Mouse (Mus musculus) heart, embryonic 11.5 days (tissue): ENCODE data around the gene Prr13. TPM values are rescaled to one million over a fixed set of nuclear protein-coding genes. Genes with fewer than 3 reads are reported as not detected.

Experiments
- ATAC-seq: fragments of 200-750 bp; cut with Nextera tagmentation; replicated peaks from 2 replicates; pipeline ENCODE4 v1.8.0; 2017; ENCODE audit warnings: moderate library complexity; ENCODE audit not compliant: insufficient number of reproducible peaks, low FRiP score, low TSS enrichment
- H3K27ac ChIP-seq: fragments of 300-500 bp; sonication (generic); 2 replicates; pipeline ENCODE4 v1.5.1; 2014; ENCODE audit warnings: mild to moderate bottlenecking, low read depth, low read length
- H3K27me3 ChIP-seq: fragments of 300-500 bp; sonication (generic); 2 replicates; pipeline ENCODE4 v1.6.1; 2014; ENCODE audit warnings: mild to moderate bottlenecking, low read length, mixed read lengths; ENCODE audit not compliant: control insufficient read depth, insufficient read depth
- H3K36me3 ChIP-seq: fragments of 300-500 bp; sonication (generic); 2 replicates; pipeline ENCODE4 v1.6.1; 2014; ENCODE audit warnings: mild to moderate bottlenecking, low read length, moderate library complexity, mixed read lengths; ENCODE audit not compliant: control insufficient read depth, insufficient read depth
- H3K4me1 ChIP-seq: fragments of 300-500 bp; sonication (generic); 2 replicates; pipeline ENCODE4 v1.6.1; 2014; ENCODE audit warnings: low read length; ENCODE audit not compliant: control insufficient read depth, insufficient read depth
- H3K4me2 ChIP-seq: fragments of 300-500 bp; sonication (generic); 2 replicates; pipeline ENCODE4 v1.6.1; 2014; ENCODE audit warnings: mild to moderate bottlenecking, moderate library complexity
- H3K4me3 ChIP-seq: fragments of 300-500 bp; sonication (generic); 2 replicates; pipeline ENCODE4 v1.5.1; 2014; ENCODE audit warnings: low read depth, low read length
- H3K9ac ChIP-seq: fragments of 300-500 bp; sonication (generic); 2 replicates; pipeline ENCODE4 v1.6.1; 2014; ENCODE audit warnings: mild to moderate bottlenecking, low read depth, low read length, moderate library complexity
- H3K9me3 ChIP-seq: fragments of 300-500 bp; sonication (generic); replicated peaks from 2 replicates; pipeline ENCODE4 v1.6.1; 2016; ENCODE audit warnings: low read length; ENCODE audit not compliant: control insufficient read depth
- WGBS: fragments of 180-500 bp; shearing (Covaris S2); extraction: QIAGEN DNeasy Blood & Tissue Kit; methylation state at CpG from one replicate; pipeline ENCODE4 v1.1.7; 2014; ENCODE audit not compliant: insufficient replicate concordance; 5-methylcytosine and 5-hydroxymethylcytosine counted together
- polyA plus RNA-seq: library from polyadenylated mRNA; unstranded; fragments of >200 nt; fragmentation: Nextera tagmentation; extraction: Ambion mirVana; gene quantifications from 2 replicates; pipeline ENCODE4 v1.2.1, GENCODE M21; 2014

The Prr13 gene
- polyA plus RNA-seq: 124 and 139 TPM in 2 replicates

DNA sequence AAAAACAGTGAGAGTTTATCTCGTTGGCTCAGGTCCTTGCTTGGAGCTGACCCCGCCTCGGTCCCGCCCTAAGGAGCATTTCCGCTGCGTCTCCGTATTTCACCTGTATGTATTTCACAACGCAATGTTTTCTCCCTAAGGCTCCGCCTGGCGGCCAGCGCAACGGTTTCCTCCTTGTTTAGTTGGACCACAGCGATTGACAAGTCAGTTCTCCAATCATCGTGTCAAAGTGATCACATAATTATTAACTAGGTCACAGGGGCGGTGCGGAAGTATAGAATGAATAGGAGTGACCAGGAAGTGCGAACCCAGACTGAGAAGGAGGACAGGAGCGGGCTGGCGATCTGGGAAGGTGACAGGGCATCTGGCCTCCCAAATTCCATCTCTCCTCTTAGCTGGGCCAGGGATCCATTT, at the start of gene Prr13:
Gene Prr13 (plus strand): TSS at position 125 of the 414 bp plus-strand sequence.
- ATAC-seq: peak; percentile 75
- H3K9me3 ChIP-seq: no peaks in the 10 kb centered on the region
- peaks cover 11% of the 10 kb centered on the region; the same call in 1 of the 2 replicates for H3K4me1 ChIP-seq
- peak within 1 kb of the TSS; percentile 56 for H3K4me3 ChIP-seq
- no peaks in the 10 kb centered on the region for H3K27me3 ChIP-seq
- under 1% methylated on average over 19 of the region's 19 CpGs for WGBS
- H3K27ac ChIP-seq: peak within 1 kb of the TSS; percentile 75
- peak within 1 kb of the TSS; percentile 65 for H3K9ac ChIP-seq
- H3K36me3 ChIP-seq: 0 out of 2 replicates have a peak, but pooled peaks cover 2% of the 10 kb centered on the region
- H3K4me2 ChIP-seq: peak within 1 kb of the TSS; percentile 75

GRCm38 (mm10) chr15:102409286-102409685, 49.5 kb upstream of the Prr13 start:
- Histone ChIP-seq H3K9ac (no peak overlapping the region; the same call in 1 of the 2 replicates), H3K36me3 (peaks cover 36% of the 10 kb centered on the region), H3K9me3 (no peaks in the 10 kb centered on the region), H3K4me2 (peak overlapping the region; percentile 27; the same call in 1 of the 2 replicates), H3K4me3 (no peak overlapping the region), H3K27me3 (no peaks in the 10 kb centered on the region), H3K4me1 (peaks cover 11% of the 10 kb centered on the region; the same call in 1 of the 2 replicates), H3K27ac (no peak overlapping the region)
- ATAC-seq: no peak
- 95% methylated on average over 3 of the region's 3 CpGs for WGBS

- Histone ChIP-seq H3K4me3 (no peak overlapping the region), H3K4me1 (peaks cover 11% of the 10 kb centered on the region; the same call in 1 of the 2 replicates), H3K9me3 (no peaks in the 10 kb centered on the region), H3K36me3 (peaks cover 37% of the 10 kb centered on the region), H3K4me2 (peak overlapping the region; percentile 29), H3K9ac (no peak overlapping the region), H3K27ac (no peak overlapping the region), H3K27me3 (no peaks in the 10 kb centered on the region)
- 96% methylated on average over 1 of the region's 1 CpGs for WGBS
- no peak for ATAC-seq
These were observed 47.8 kb upstream of the Prr13 start for GRCm38 (mm10) chr15:102411077-102411476.

GRCm38 (mm10) chr15:102413687-102414086, 45.1 kb upstream of the Prr13 start:
- H3K9ac ChIP-seq: no peak overlapping the region
- H3K27ac ChIP-seq: no peak overlapping the region
- H3K4me2 ChIP-seq: no peak overlapping the region
- ATAC-seq: no peak
- no peaks in the 10 kb centered on the region for H3K9me3 ChIP-seq
- no peak overlapping the region for H3K4me3 ChIP-seq
- H3K4me1 ChIP-seq: peaks cover 8% of the 10 kb centered on the region; the same call in 1 of the 2 replicates
- peaks cover 28% of the 10 kb centered on the region for H3K36me3 ChIP-seq
- no peaks in the 10 kb centered on the region for H3K27me3 ChIP-seq

- WGBS: 92% methylated on average over 2 of the region's 2 CpGs
- H3K9me3 ChIP-seq: no peaks in the 10 kb centered on the region
- H3K36me3 ChIP-seq: peaks cover 10% of the 10 kb centered on the region; the same call in 1 of the 2 replicates
These were observed 41.3 kb upstream of the Prr13 start for GRCm38 (mm10) chr15:102417524-102417923.

DNA sequence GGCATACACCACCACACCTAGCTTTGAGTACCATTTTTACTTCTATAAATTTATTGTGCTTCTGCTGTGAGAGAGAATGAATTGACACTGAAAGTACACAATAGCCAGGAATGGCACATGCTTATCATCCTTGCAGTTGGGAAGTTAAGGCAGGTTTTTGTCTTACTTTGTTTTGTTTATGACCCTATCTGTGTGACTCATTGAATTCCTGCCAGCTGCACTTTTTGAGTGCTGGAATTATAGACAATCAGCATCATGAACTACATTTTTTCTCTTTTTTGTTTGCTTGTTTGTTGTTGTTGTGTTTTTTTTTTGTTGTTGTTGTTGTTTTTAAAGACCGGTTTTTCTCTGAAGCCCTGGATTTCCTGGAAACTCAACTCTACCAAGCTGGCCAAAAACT, 37.8 kb upstream of the Prr13 start:
- no peaks in the 10 kb centered on the region for H3K27me3 ChIP-seq
- H3K9ac ChIP-seq: no peak overlapping the region
- H3K4me1 ChIP-seq: no peaks in the 10 kb centered on the region; the same call in 1 of the 2 replicates
- 39% methylated on average over 1 of the region's 1 CpGs for WGBS
- H3K9me3 ChIP-seq: no peaks in the 10 kb centered on the region
- H3K4me3 ChIP-seq: no peak overlapping the region
- ATAC-seq: no peak
- H3K36me3 ChIP-seq: peaks cover 5% of the 10 kb centered on the region; the same call in 1 of the 2 replicates
- no peak overlapping the region for H3K27ac ChIP-seq
- H3K4me2 ChIP-seq: no peak overlapping the region

More at GRCm38 (mm10) chr15:102417524-102417923, 41.3 kb upstream of the Prr13 start:
- H3K27me3 ChIP-seq: no peaks in the 10 kb centered on the region
- H3K4me3 ChIP-seq: no peak overlapping the region
- H3K4me2 ChIP-seq: no peak overlapping the region
- H3K27ac ChIP-seq: no peak overlapping the region
- H3K4me1 ChIP-seq: no peaks in the 10 kb centered on the region; the same call in 1 of the 2 replicates
- H3K9ac ChIP-seq: no peak overlapping the region
- ATAC-seq: no peak

DNA sequence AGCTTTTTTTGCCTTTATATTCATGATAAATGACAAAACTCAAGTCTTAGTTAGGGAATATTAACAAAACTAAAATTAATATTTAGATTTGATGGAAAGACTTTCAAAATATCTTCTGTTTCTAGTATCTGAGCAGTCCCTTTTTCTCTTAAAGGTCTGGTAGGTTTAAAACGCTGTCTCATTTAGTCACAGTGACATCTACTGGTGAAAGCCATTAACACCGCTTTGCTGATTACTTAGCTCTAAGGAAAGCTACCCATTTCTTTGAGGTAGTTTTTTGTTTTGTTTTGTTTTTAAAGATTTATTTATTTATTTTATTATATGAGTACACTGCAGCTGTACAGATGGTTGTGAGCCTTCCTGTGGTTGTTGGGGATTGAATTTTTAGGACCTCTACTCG, 37.4 kb upstream of the Prr13 start:
- Histone ChIP-seq H3K27ac (no peak overlapping the region), H3K4me3 (no peak overlapping the region), H3K9ac (no peak overlapping the region), H3K36me3 (peaks cover 10% of the 10 kb centered on the region; the same call in 1 of the 2 replicates), H3K4me1 (no peaks in the 10 kb centered on the region; the same call in 1 of the 2 replicates), H3K9me3 (no peaks in the 10 kb centered on the region), H3K4me2 (no peak overlapping the region), H3K27me3 (no peaks in the 10 kb centered on the region)
- no peak for ATAC-seq
- WGBS: 53% methylated on average over 3 of the region's 3 CpGs

GRCm38 (mm10) chr15:102423602-102424240, 35.1 kb upstream of the Prr13 start:
- Histone ChIP-seq H3K9me3 (no peaks in the 10 kb centered on the region), H3K27ac (no peak overlapping the region), H3K36me3 (peaks cover 16% of the 10 kb centered on the region; the same call in 1 of the 2 replicates), H3K4me2 (no peak overlapping the region), H3K9ac (no peak overlapping the region), H3K4me1 (no peaks in the 10 kb centered on the region; the same call in 1 of the 2 replicates), H3K27me3 (no peaks in the 10 kb centered on the region), H3K4me3 (no peak overlapping the region)
- no peak for ATAC-seq
- WGBS: 92% methylated on average over 2 of the region's 2 CpGs
